Mouse (Mus musculus) midbrain, embryonic 11.5 days (tissue): ENCODE measurements around the gene Gorasp1. TPM values are rescaled to one million over a fixed set of nuclear protein-coding genes. Genes with fewer than 3 reads are reported as not detected.

Experiments
- ATAC-seq: fragments of 200-750 bp; cut with Nextera tagmentation; 2 replicates; pipeline ENCODE4 v1.8.0; 2017; ENCODE audit warnings: moderate TSS enrichment, moderate library complexity; ENCODE audit not compliant: low FRiP score
- DNase-seq: peaks from one replicate; pipeline ENCODE4 v3.0.0; 2015; ENCODE audit warnings: low spot score; ENCODE audit errors: missing footprints
- H3K27ac ChIP-seq: fragments of 300-500 bp; sonication (generic); 2 replicates; pipeline ENCODE4 v1.5.1; 2014; ENCODE audit warnings: low read depth, low read length
- H3K27me3 ChIP-seq: fragments of 300-500 bp; sonication (generic); 2 replicates; pipeline ENCODE4 v1.6.1; 2014; ENCODE audit warnings: mild to moderate bottlenecking, low read length, moderate library complexity, mixed read lengths; ENCODE audit not compliant: control insufficient read depth, insufficient read depth
- H3K36me3 ChIP-seq: fragments of 300-500 bp; sonication (generic); 2 replicates; pipeline ENCODE4 v1.6.1; 2014; ENCODE audit warnings: mild to moderate bottlenecking, low read length, moderate library complexity, mixed read lengths; ENCODE audit not compliant: control insufficient read depth, insufficient read depth
- H3K4me1 ChIP-seq: fragments of 300-500 bp; sonication (generic); 2 replicates; pipeline ENCODE4 v1.6.1; 2014; ENCODE audit warnings: low read length; ENCODE audit not compliant: control insufficient read depth, insufficient read depth
- H3K4me2 ChIP-seq: fragments of 300-500 bp; sonication (generic); 2 replicates; pipeline ENCODE4 v1.6.1; 2014; ENCODE audit warnings: mild to moderate bottlenecking, moderate library complexity
- H3K4me3 ChIP-seq: fragments of 300-500 bp; sonication (generic); 2 replicates; pipeline ENCODE4 v1.5.1; 2014; ENCODE audit warnings: low read depth, low read length
- H3K9ac ChIP-seq: fragments of 300-500 bp; sonication (generic); 2 replicates; pipeline ENCODE4 v1.6.1; 2014; ENCODE audit warnings: low read length
- H3K9me3 ChIP-seq: fragments of 300-500 bp; sonication (generic); 2 replicates; pipeline ENCODE4 v1.6.1; 2016; ENCODE audit warnings: low read length; ENCODE audit not compliant: control insufficient read depth
- WGBS: fragments of 180-500 bp; shearing (Covaris S2); extraction: QIAGEN DNeasy Blood & Tissue Kit; methylation state at CpG from one replicate; pipeline ENCODE4 v1.1.7; 2014; 5-methylcytosine and 5-hydroxymethylcytosine counted together
- polyA plus RNA-seq: library from polyadenylated mRNA; unstranded; fragments of >200 nt; fragmentation: Nextera tagmentation; extraction: Ambion mirVana; gene quantifications from 2 replicates; pipeline ENCODE4 v1.2.1, GENCODE M21; 2014

Gorasp1 gene
- polyA plus RNA-seq, 1 experiment from 2014 or later = 18.4 TPM

DNA sequence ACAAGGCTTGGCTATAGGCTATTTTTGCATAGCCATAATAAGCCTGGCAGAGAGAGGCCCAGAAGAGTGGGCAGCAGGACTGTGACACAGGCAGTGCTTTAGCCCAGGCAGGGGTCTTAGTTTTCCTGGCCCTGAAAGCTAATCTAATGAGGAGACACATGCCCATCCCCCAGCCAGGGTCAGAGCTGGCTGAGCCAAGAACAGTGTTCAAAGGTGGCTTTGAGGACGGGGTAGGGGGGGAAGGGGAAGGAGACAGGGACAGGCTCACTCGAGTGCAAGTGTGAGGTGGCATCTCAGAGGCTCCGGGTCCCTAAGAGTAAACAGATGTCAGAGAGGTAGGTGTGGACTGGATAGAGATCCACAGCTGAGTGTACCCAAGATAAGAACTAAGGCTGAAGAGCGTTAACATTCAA is 43.4 kb upstream of the Gorasp1 start:
- WGBS = 4% methylated on average over 4 of the region's 4 CpGs
- no peak for DNase-seq
- H3K4me3 ChIP-seq = no peak overlapping the region
- peak overlapping the region; percentile 12; the same call in 1 of the 2 replicates for H3K27ac ChIP-seq
- peak overlapping the region; percentile 43 for H3K4me2 ChIP-seq
- no peaks in the 10 kb centered on the region for H3K36me3 ChIP-seq
- H3K4me1 ChIP-seq = peaks cover 33% of the 10 kb centered on the region
- ATAC-seq = no peak
- peaks cover 10% of the 10 kb centered on the region; the same call in 1 of the 2 replicates for H3K27me3 ChIP-seq
- H3K9me3 ChIP-seq = no peaks in the 10 kb centered on the region
- peak overlapping the region; percentile 27; the same call in 1 of the 2 replicates for H3K9ac ChIP-seq

DNA sequence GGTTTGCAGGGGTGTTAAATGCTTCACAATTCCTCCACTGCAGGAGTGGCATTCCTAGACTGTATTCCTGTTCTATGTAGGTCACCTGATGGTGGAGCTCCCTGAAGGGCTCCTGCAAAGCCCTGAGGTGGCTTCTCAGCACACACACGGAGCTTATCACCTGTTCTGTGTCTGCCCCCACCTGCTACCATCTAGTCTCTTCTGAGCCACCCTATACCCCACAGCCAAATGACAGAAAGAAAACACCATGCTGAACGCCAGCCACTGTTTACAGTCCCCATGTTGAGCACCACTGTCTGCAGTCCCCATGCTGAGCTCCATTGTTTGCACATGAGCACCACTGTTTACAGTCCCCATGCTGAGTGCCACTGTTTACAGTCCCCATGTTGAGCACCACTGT is 42.4 kb upstream of the Gorasp1 start:
- Histone ChIP-seq H3K9me3 (no peaks in the 10 kb centered on the region), H3K4me1 (peaks cover 33% of the 10 kb centered on the region), H3K36me3 (no peaks in the 10 kb centered on the region), H3K27ac (no peak overlapping the region), H3K4me3 (no peak overlapping the region), H3K27me3 (peaks cover 10% of the 10 kb centered on the region; the same call in 1 of the 2 replicates), H3K9ac (no peak overlapping the region), H3K4me2 (no peak overlapping the region)
- WGBS = 45% methylated on average over 2 of the region's 2 CpGs
- no peak for ATAC-seq
- DNase-seq = no peak

DNA sequence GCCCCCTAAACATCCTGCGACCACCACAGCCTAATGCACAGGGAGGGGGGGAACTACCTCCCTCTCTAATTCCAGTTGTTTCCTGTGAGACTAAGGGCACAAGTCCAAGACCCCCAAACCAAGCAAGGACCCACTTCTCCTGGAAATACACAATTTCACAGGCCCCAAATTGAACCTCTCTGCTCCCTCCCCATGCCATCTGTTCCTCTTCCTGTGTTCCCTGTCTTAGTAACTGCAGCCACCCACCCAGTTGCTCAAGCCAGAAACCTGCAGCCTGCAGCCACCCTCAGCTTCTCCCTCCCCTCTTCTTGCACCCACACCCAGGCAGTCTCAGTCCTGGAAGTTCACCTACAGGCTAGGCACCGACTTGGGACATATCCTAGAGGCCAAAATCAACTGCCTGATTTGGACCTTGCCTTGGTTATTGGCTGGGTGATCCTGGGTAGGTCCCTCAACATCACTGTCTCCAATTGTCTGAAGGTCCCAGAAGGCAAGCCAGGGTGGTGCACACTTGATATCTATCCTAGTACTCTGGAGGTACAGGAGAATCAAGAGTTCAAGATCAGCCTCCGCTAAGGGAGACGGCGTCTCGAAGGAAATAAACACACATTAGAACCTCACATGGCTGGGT is 41.6 kb upstream of the Gorasp1 start:
- WGBS = 88% methylated on average over 6 of the region's 6 CpGs
- no peak overlapping the region for H3K9ac ChIP-seq
- ATAC-seq (no peak), DNase-seq (no peak)
- peaks cover 10% of the 10 kb centered on the region; the same call in 1 of the 2 replicates for H3K27me3 ChIP-seq
- no peak overlapping the region for H3K4me3 ChIP-seq
- no peaks in the 10 kb centered on the region for H3K9me3 ChIP-seq
- peaks cover 30% of the 10 kb centered on the region for H3K4me1 ChIP-seq
- H3K36me3 ChIP-seq = peaks cover 3% of the 10 kb centered on the region; the same call in 1 of the 2 replicates
- no peak overlapping the region for H3K27ac ChIP-seq
- no peak overlapping the region for H3K4me2 ChIP-seq

DNA sequence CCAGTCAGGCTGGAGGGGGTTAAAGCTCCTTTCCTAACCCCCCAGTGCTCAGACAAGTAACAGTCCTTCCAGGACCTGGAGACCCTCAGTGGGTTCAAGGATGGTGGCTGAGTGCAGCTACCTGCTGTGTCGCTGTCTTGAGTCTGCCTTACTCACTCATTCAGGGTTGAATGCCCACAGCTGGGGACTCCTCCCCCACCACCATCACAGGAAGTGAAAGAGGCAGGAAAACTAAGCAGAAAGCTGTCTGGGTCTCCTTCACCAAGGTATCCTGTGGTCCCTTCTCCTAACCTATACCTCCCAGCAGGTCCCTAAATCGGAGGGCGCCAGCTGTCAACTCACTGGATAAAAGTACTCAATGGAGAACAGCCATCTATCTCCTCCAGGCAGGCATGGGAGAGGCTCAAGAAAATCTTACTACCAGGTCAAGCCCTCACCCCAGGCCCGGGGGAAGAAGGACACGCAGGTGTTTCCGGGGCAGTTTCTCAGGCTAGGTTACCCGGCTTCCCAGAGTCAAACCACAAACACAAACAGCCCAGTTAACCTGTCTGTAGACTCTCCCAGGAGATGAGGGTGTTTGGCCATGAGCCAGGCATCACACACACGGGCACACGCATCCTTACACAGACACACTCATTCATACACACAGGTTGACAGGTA is 40.9 kb upstream of the Gorasp1 start:
- no peaks in the 10 kb centered on the region for H3K9me3 ChIP-seq
- H3K36me3 ChIP-seq = peaks cover 3% of the 10 kb centered on the region; the same call in 1 of the 2 replicates
- no peak overlapping the region for H3K4me2 ChIP-seq
- H3K4me3 ChIP-seq = no peak overlapping the region
- WGBS = 55% methylated on average over 9 of the region's 9 CpGs
- H3K4me1 ChIP-seq = peaks cover 30% of the 10 kb centered on the region
- no peak overlapping the region for H3K9ac ChIP-seq
- ATAC-seq (no peak), DNase-seq (no peak)
- peaks cover 10% of the 10 kb centered on the region; the same call in 1 of the 2 replicates for H3K27me3 ChIP-seq
- no peak overlapping the region for H3K27ac ChIP-seq

DNA sequence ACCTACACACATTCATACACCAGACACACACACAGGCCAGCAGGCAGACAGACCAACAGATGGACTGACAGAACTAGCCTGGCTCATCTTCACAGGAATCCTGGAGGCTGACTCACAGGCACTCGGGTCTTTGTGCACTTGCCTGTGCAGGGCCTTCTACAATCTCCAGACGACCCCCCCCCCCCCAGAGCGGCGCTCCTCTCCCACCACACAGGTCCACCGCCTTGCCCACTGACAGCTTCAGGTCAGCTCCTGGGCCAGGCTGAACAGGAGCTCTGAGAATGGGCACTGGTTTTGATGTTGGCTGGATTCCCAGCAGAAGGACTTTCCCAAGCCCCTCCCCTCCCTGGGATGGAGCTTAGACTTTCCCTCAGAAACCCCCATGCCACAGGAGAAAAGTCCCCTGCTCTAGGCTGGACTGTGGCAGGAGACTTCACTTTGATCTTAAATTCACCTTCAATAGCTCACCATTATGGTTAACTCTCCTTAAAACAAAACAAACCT is 40.2 kb upstream of the Gorasp1 start:
- no peak for ATAC-seq
- Histone ChIP-seq H3K27me3 (peaks cover 3% of the 10 kb centered on the region; the same call in 1 of the 2 replicates), H3K27ac (no peak overlapping the region), H3K4me3 (no peak overlapping the region), H3K9me3 (no peaks in the 10 kb centered on the region), H3K9ac (no peak overlapping the region), H3K4me1 (peaks cover 23% of the 10 kb centered on the region), H3K4me2 (no peak overlapping the region), H3K36me3 (peaks cover 3% of the 10 kb centered on the region; the same call in 1 of the 2 replicates)
- DNase-seq = no peak
- WGBS = 57% methylated on average over 5 of the region's 5 CpGs

DNA sequence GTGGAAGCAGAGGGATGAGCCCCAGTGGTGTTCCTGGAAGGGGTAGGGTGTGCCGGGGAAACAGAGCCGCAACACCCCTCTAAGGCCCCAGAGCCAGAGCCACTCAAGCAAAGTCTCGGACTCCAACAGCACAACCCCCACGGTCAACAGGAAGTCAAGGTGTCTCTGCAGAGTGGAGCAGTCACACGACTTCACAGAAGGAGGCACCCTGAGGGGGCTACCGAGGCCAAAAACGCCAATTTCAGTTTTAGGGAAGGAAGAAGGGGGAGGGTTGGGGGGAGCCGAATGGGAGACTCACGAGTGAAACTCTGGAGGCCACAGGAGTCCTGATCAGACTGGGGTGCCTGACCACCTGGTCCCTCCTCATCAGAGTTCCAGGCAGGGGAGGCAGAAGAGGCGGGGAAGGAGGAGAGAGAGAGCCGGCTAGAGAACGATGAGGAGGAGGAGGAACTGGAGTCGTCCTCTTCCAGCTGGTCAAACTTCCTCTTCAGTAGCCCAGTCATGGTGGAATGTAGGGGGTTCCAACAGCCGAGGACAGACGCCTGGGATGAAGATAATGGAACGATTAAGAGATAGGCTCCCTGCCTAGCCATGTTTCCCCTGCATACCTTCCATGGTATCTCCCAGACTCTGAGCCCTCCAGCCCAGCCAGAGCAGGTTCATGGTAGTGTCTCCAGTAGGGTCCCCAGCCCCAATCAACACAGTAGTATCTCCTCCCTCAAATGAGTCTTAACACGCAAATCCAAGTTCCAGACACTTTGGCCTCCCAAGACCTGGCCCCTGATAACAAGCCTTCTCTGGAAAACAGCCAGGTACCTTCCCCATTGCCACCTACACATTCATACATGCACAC is 39.6 kb upstream of the Gorasp1 start:
- Histone ChIP-seq H3K9me3 (no peaks in the 10 kb centered on the region), H3K4me3 (no peak overlapping the region), H3K27ac (no peak overlapping the region), H3K27me3 (no peaks in the 10 kb centered on the region), H3K36me3 (peaks cover 3% of the 10 kb centered on the region; the same call in 1 of the 2 replicates), H3K4me1 (peaks cover 16% of the 10 kb centered on the region), H3K9ac (no peak overlapping the region), H3K4me2 (no peak overlapping the region)
- no peak for DNase-seq
- no peak for ATAC-seq
- WGBS = 67% methylated on average over 17 of the region's 17 CpGs

DNA sequence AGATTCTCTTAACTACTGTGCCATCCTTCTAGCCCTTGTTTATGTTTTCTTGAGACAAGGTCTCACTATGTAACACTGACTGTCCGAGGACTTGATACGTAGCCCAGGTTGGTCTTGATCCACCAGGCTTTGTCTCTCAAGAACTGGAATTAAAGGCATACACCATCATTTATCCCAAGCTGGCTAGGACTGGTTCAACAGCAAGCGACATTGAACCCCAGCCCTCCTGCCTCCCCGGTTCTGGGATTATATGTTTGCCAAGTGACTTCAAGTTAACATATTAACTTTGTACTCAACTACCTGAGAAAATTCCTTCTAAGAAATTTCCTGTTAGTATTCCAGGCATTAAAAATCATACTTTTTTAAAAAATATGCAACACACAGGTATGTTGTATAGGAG is 37.9 kb upstream of the Gorasp1 start:
- Histone ChIP-seq H3K9me3 (no peaks in the 10 kb centered on the region), H3K4me1 (no peaks in the 10 kb centered on the region), H3K27me3 (no peaks in the 10 kb centered on the region), H3K36me3 (peaks cover 3% of the 10 kb centered on the region; the same call in 1 of the 2 replicates), H3K27ac (no peak overlapping the region), H3K9ac (no peak overlapping the region), H3K4me3 (no peak overlapping the region), H3K4me2 (no peak overlapping the region)
- DNase-seq (no peak), ATAC-seq (no peak)
- WGBS = 95% methylated on average over 4 of the region's 4 CpGs

DNA sequence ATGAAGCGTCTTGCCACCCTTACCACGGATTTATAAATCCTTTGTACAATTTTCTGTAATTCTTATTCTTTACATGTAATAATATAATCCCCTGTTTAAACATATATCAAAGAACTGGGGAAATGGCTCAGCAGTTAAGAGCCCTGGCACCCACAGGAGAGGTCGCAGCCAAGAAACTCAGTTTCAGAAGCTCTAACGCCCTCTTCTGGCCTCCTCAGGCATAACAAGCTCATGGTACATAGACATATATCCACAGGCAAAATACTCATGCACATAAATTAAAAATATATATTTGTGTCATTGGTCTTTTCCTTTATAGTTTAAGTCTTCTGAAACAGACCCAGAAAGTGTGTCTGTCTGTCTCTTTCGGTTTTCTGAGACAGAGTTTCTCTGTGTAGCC is 37.2 kb upstream of the Gorasp1 start:
- no peaks in the 10 kb centered on the region for H3K4me1 ChIP-seq
- WGBS = 77% methylated on average over 5 of the region's 5 CpGs
- H3K9ac ChIP-seq = no peak overlapping the region
- H3K27me3 ChIP-seq = no peaks in the 10 kb centered on the region
- H3K36me3 ChIP-seq = peaks cover 3% of the 10 kb centered on the region; the same call in 1 of the 2 replicates
- H3K4me2 ChIP-seq = no peak overlapping the region
- H3K27ac ChIP-seq = no peak overlapping the region
- no peak overlapping the region for H3K4me3 ChIP-seq
- H3K9me3 ChIP-seq = no peaks in the 10 kb centered on the region
- DNase-seq = no peak
- no peak for ATAC-seq
